Mouse (Mus musculus): Measurements from ENCODE around the gene Prr22. TPM values are rescaled to one million over a fixed set of nuclear protein-coding genes. Genes with fewer than 3 reads are reported as not detected.

Gene Prr22
- polyA plus RNA-seq, 1 experiment from 2014 or later = 0.66 TPM

DNA sequence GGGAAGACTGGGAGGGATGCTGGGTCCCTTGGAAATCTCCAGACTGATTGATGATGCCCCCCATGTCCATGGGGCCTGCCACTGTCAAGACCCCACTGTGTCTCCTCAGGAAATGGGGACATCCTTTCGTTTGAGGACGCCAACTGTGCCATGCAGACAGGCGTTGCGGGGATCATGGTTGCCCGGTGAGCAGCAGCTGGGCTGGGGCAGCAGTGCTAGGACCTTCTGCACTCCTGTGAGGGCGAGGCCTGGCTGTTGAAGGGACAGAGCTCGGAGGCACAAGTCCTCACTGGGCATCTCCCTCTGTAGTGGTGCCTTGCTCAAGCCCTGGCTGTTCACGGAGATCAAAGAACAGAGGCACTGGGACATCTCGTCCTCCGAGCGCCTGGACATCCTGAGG lies 1.1 kb upstream of the Prr22 start:
- Histone ChIP-seq H3K9me3 (replicated peaks; ENCODE audit: control insufficient read depth, low read length) (no peaks in the 10 kb centered on the region), H3K4me1 (ENCODE audit: control insufficient read depth, insufficient read depth, low read length) (no peaks in the 10 kb centered on the region), H3K27me3 (ENCODE audit: control insufficient read depth, insufficient read depth, low read length) (no peaks in the 10 kb centered on the region), H3K4me2 (ENCODE audit: low read depth, low read length) (no peak overlapping the region), H3K9ac (replicated peaks; ENCODE audit: low read length) (no peak overlapping the region), H3K27ac (replicated peaks; ENCODE audit: low read depth, low read length) (no peak overlapping the region), H3K4me3 (ENCODE audit: low read depth, low read length) (no peak overlapping the region), H3K36me3 (replicated peaks; ENCODE audit: control insufficient read depth, insufficient read depth, low read depth, low read length) (no peaks in the 10 kb centered on the region; the same call in 1 of the 2 replicates)
- ATAC-seq (replicated peaks; ENCODE audit: insufficient number of reproducible peaks, low FRiP score, low TSS enrichment, low read depth) = no peak
- DNase-seq (ENCODE audit: low spot score) = no peak
- WGBS = 94% methylated on average over 11 of the region's 11 CpGs

DNA sequence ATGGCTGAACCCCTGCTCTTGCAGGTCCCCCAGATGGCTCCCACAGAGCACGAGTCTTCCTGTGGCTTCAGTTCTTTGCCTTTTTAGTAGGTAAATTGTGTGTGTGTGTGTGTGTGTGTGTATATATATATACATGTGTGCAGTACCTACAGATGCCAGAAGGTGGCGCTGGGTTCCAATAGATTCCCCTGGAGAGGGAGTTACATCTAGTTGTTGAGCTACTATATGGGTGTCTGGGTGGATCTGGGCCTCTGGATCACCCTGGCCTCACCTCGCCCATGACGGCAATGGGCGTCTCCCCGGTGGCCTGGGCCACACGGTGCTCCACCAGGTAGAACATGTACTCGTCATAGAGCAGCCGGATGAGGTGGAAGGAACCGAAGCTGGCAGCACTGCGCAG lies 7.5 kb downstream of the Prr22 start:
- 87% methylated on average over 11 of the region's 11 CpGs for WGBS
- Histone ChIP-seq H3K27me3 (ENCODE audit: control insufficient read depth, insufficient read depth, low read length) (no peaks in the 10 kb centered on the region), H3K9me3 (replicated peaks; ENCODE audit: control insufficient read depth, low read length) (no peaks in the 10 kb centered on the region), H3K4me1 (ENCODE audit: control insufficient read depth, insufficient read depth, low read length) (no peaks in the 10 kb centered on the region), H3K4me3 (ENCODE audit: low read depth, low read length) (no peak overlapping the region), H3K27ac (replicated peaks; ENCODE audit: low read depth, low read length) (no peak overlapping the region), H3K9ac (replicated peaks; ENCODE audit: low read length) (no peak overlapping the region), H3K4me2 (ENCODE audit: low read depth, low read length) (no peak overlapping the region), H3K36me3 (replicated peaks; ENCODE audit: control insufficient read depth, insufficient read depth, low read depth, low read length) (no peaks in the 10 kb centered on the region)
- DNase-seq (ENCODE audit: low spot score) (no peak), ATAC-seq (replicated peaks; ENCODE audit: insufficient number of reproducible peaks, low FRiP score, low TSS enrichment, low read depth) (no peak)

DNA sequence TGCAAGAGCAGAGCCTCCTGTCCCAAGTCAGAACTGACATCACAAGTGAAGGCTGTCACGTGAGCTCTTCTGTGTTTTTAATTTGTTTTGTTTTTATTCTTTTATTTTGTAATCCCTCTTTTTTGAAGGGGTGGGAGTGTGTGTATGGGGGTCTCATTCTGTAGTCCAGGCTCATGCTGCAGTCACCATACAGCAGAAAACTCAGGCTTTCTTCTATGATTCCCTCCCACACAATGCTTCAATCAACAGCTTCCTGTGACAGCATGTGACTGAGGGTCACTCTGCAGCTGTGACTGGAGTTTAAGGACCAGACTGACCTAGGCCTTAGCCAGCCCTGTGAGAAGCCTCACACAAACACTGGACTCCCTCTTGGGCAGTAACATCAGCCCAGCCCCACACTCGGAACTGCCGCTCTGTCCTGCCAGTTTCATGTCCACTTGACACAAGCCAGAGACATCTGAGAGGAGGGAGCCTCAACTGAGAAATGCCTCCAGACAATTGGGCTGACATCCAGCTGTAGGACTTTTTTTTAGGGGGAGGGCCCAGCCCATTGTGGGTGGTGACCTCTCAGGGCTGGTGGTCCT lies 8.8 kb downstream of the Prr22 start:
- no peak overlapping the region for H3K4me3 ChIP-seq (ENCODE audit: low read depth, low read length)
- H3K27me3 ChIP-seq (ENCODE audit: control insufficient read depth, insufficient read depth, low read length) = no peaks in the 10 kb centered on the region
- no peak overlapping the region for H3K4me2 ChIP-seq (ENCODE audit: low read depth, low read length)
- no peak overlapping the region for H3K27ac ChIP-seq (replicated peaks; ENCODE audit: low read depth, low read length)
- DNase-seq (ENCODE audit: low spot score) (no peak), ATAC-seq (replicated peaks; ENCODE audit: insufficient number of reproducible peaks, low FRiP score, low TSS enrichment, low read depth) (no peak)
- no peaks in the 10 kb centered on the region for H3K9me3 ChIP-seq (replicated peaks; ENCODE audit: control insufficient read depth, low read length)
- H3K9ac ChIP-seq (replicated peaks; ENCODE audit: low read length) = no peak overlapping the region
- H3K4me1 ChIP-seq (ENCODE audit: control insufficient read depth, insufficient read depth, low read length) = no peaks in the 10 kb centered on the region
- 53% methylated on average over 3 of the region's 3 CpGs for WGBS
- no peaks in the 10 kb centered on the region for H3K36me3 ChIP-seq (replicated peaks; ENCODE audit: control insufficient read depth, insufficient read depth, low read depth, low read length)

DNA sequence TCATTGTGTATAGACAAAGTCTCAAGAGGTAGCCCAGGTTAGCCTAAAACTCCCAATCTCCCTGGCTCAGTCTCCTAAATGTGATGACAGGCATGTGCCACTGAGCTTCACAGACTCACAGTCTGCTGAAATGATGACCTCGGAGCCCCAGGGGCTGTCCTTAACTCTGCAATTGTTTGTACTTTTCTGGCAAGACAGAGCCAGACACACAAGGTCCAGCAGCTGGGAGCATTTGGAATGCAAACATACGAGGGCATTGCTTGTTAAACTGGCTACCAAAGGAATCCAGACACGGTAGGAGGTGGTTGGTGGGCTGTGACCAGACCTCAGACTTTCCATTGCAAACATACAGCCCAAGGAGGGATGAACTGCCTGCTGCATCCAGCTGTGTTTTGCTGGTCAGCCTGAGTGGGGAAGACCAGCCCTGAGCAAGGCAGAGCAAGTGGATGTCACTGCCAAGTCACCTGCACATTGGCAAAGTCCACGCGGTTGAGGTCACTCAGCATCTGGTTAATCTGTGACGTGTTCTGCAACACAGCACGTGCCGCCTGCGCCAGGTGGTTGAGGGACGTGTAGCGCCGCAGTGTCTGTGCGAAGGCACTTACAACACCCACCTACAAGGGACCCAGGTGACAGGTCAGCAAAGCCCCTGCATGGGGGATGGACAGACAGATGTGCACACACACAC lies 10.4 kb downstream of the Prr22 start:
- 80% methylated on average over 13 of the region's 13 CpGs for WGBS
- Histone ChIP-seq H3K4me2 (ENCODE audit: low read depth, low read length) (no peak overlapping the region), H3K27ac (replicated peaks; ENCODE audit: low read depth, low read length) (no peak overlapping the region), H3K27me3 (ENCODE audit: control insufficient read depth, insufficient read depth, low read length) (no peaks in the 10 kb centered on the region), H3K9me3 (replicated peaks; ENCODE audit: control insufficient read depth, low read length) (no peaks in the 10 kb centered on the region), H3K36me3 (replicated peaks; ENCODE audit: control insufficient read depth, insufficient read depth, low read depth, low read length) (no peaks in the 10 kb centered on the region), H3K4me3 (ENCODE audit: low read depth, low read length) (no peak overlapping the region), H3K4me1 (ENCODE audit: control insufficient read depth, insufficient read depth, low read length) (no peaks in the 10 kb centered on the region), H3K9ac (replicated peaks; ENCODE audit: low read length) (no peak overlapping the region)
- DNase-seq (ENCODE audit: low spot score) = no peak
- ATAC-seq (replicated peaks; ENCODE audit: insufficient number of reproducible peaks, low FRiP score, low TSS enrichment, low read depth) = no peak

DNA sequence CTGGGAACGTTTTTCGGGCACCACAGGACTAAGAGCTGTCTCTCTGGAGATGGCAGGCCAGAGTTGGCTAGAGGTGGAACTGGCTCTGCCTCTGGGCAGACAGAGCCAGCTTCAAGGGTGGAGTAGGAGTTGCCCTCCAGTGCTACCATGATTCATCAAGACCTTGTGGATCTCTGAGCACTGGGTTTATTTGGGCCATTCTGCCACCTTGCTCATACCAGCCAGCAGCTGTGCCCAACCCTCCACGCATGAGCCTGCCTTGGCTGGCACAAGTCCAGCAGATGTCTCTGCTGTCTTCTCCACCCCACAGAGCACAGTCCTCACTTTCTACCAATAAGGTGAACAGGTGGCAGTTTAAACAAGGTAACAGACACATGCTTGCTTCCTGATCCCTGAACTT lies 18.8 kb downstream of the Prr22 start:
- no peak overlapping the region for H3K27ac ChIP-seq (replicated peaks; ENCODE audit: low read depth, low read length)
- 80% methylated on average over 3 of the region's 3 CpGs for WGBS
- no peaks in the 10 kb centered on the region for H3K36me3 ChIP-seq (replicated peaks; ENCODE audit: control insufficient read depth, insufficient read depth, low read depth, low read length)
- H3K27me3 ChIP-seq (ENCODE audit: control insufficient read depth, insufficient read depth, low read length) = no peaks in the 10 kb centered on the region
- DNase-seq (ENCODE audit: low spot score) (no peak), ATAC-seq (replicated peaks; ENCODE audit: insufficient number of reproducible peaks, low FRiP score, low TSS enrichment, low read depth) (no peak)
- no peak overlapping the region for H3K4me2 ChIP-seq (ENCODE audit: low read depth, low read length)
- H3K9ac ChIP-seq (replicated peaks; ENCODE audit: low read length) = no peak overlapping the region
- H3K4me1 ChIP-seq (ENCODE audit: control insufficient read depth, insufficient read depth, low read length) = no peaks in the 10 kb centered on the region
- H3K9me3 ChIP-seq (replicated peaks; ENCODE audit: control insufficient read depth, low read length) = no peaks in the 10 kb centered on the region
- no peak overlapping the region for H3K4me3 ChIP-seq (ENCODE audit: low read depth, low read length)

DNA sequence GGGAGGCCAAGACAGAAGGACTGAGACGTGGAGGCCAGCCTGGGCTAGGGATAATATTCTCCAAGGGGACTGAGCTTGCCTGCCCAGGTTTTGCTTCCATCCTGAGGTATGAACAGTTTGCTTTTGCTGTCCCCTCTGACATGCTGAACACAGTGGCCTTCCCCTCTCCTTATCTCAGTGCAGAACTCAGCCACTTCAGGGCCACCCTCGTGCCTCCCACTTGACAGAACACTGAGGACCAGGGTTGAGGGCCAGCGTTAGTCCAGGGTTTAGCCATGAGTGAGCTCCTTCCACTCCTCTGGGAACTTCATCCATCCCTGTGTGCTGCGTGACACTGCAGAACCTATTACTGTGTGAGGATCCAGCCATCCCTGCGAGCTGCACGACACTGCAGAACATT lies 19.2 kb downstream of the Prr22 start:
- Histone ChIP-seq H3K9me3 (replicated peaks; ENCODE audit: control insufficient read depth, low read length) (no peaks in the 10 kb centered on the region), H3K4me3 (ENCODE audit: low read depth, low read length) (no peak overlapping the region), H3K27me3 (ENCODE audit: control insufficient read depth, insufficient read depth, low read length) (no peaks in the 10 kb centered on the region), H3K36me3 (replicated peaks; ENCODE audit: control insufficient read depth, insufficient read depth, low read depth, low read length) (no peaks in the 10 kb centered on the region), H3K27ac (replicated peaks; ENCODE audit: low read depth, low read length) (no peak overlapping the region), H3K4me1 (ENCODE audit: control insufficient read depth, insufficient read depth, low read length) (no peaks in the 10 kb centered on the region), H3K4me2 (ENCODE audit: low read depth, low read length) (no peak overlapping the region), H3K9ac (replicated peaks; ENCODE audit: low read length) (no peak overlapping the region)
- 90% methylated on average over 6 of the region's 6 CpGs for WGBS
- ATAC-seq (replicated peaks; ENCODE audit: insufficient number of reproducible peaks, low FRiP score, low TSS enrichment, low read depth) (no peak), DNase-seq (ENCODE audit: low spot score) (no peak)

DNA sequence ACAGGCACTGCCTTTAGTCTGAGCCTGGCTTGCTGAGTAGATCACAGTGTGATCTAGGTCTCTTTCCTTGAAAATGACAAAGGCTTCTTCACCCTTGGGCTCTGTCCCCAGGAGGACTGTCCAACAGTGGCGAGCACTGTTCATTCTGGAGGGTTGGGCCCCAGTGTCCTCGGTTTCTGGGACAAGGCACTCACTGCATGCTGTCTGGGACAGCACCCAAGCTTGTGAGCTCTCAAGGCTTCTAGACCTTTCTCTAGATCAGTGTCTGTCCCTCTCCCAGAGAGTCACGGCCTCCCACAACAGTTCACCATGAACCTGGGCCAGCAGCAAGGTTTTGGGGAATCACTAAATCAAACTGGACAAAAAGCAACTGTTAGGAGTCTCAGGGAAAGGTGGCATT lies 22.5 kb downstream of the Prr22 start:
- DNase-seq (ENCODE audit: low spot score) = no peak
- Histone ChIP-seq H3K9me3 (replicated peaks; ENCODE audit: control insufficient read depth, low read length) (no peaks in the 10 kb centered on the region), H3K4me2 (ENCODE audit: low read depth, low read length) (no peak overlapping the region), H3K27me3 (ENCODE audit: control insufficient read depth, insufficient read depth, low read length) (no peaks in the 10 kb centered on the region), H3K36me3 (replicated peaks; ENCODE audit: control insufficient read depth, insufficient read depth, low read depth, low read length) (no peaks in the 10 kb centered on the region), H3K4me1 (ENCODE audit: control insufficient read depth, insufficient read depth, low read length) (no peaks in the 10 kb centered on the region), H3K27ac (replicated peaks; ENCODE audit: low read depth, low read length) (no peak overlapping the region), H3K9ac (replicated peaks; ENCODE audit: low read length) (no peak overlapping the region), H3K4me3 (ENCODE audit: low read depth, low read length) (no peak overlapping the region)
- no peak for ATAC-seq (replicated peaks; ENCODE audit: insufficient number of reproducible peaks, low FRiP score, low TSS enrichment, low read depth)
- 77% methylated on average over 3 of the region's 3 CpGs for WGBS

DNA sequence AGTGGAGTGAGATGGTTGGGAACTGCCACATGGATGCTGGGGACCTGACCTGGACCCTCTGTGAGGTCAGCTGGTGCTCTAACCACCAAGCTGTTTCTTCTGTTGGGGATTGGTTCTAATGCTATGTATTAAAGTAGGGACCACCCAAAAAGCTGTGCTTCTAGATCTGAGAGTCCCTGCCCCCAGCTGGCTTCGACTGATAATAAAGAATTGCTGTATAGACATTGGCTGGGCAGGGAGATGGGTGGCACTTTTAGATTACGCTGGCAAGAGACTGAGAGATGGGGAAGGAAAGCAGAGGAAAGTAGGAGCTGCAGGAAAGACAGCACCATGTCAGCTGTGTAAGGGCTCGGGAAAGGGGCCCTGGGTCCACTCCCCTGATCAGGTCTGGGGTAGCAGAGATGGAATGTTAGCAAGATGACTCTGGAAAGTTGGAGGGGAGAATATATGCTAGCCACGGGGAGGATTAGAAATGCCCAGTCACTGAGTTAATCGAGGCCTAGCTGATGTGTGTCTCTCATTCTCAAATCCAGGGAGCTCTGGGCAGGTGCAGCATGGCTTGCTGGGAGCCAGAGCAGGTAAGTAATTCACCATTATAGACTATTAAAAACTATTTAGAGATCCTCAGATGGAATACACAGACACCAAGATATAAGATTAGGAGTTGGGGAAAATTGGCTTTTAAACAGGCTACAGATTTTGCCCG lies 23.7 kb downstream of the Prr22 start:
- Histone ChIP-seq H3K27me3 (ENCODE audit: control insufficient read depth, insufficient read depth, low read length) (no peaks in the 10 kb centered on the region), H3K27ac (replicated peaks; ENCODE audit: low read depth, low read length) (no peak overlapping the region), H3K4me1 (ENCODE audit: control insufficient read depth, insufficient read depth, low read length) (no peaks in the 10 kb centered on the region), H3K4me2 (ENCODE audit: low read depth, low read length) (no peak overlapping the region), H3K36me3 (replicated peaks; ENCODE audit: control insufficient read depth, insufficient read depth, low read depth, low read length) (no peaks in the 10 kb centered on the region), H3K9me3 (replicated peaks; ENCODE audit: control insufficient read depth, low read length) (no peaks in the 10 kb centered on the region), H3K4me3 (ENCODE audit: low read depth, low read length) (no peak overlapping the region), H3K9ac (replicated peaks; ENCODE audit: low read length) (no peak overlapping the region)
- DNase-seq (ENCODE audit: low spot score) = no peak
- 63% methylated on average over 6 of the region's 6 CpGs for WGBS
- no peak for ATAC-seq (replicated peaks; ENCODE audit: insufficient number of reproducible peaks, low FRiP score, low TSS enrichment, low read depth)

All from embryonic facial prominence, embryonic 11.5 days (tissue).